Mouse (Mus musculus): ENCODE data around the gene Mfrp. TPM values are rescaled to one million over a fixed set of nuclear protein-coding genes. Genes with fewer than 3 reads are reported as not detected.

Gene Mfrp
- polyA plus RNA-seq, 1 experiment from 2014 or later = not detected

DNA sequence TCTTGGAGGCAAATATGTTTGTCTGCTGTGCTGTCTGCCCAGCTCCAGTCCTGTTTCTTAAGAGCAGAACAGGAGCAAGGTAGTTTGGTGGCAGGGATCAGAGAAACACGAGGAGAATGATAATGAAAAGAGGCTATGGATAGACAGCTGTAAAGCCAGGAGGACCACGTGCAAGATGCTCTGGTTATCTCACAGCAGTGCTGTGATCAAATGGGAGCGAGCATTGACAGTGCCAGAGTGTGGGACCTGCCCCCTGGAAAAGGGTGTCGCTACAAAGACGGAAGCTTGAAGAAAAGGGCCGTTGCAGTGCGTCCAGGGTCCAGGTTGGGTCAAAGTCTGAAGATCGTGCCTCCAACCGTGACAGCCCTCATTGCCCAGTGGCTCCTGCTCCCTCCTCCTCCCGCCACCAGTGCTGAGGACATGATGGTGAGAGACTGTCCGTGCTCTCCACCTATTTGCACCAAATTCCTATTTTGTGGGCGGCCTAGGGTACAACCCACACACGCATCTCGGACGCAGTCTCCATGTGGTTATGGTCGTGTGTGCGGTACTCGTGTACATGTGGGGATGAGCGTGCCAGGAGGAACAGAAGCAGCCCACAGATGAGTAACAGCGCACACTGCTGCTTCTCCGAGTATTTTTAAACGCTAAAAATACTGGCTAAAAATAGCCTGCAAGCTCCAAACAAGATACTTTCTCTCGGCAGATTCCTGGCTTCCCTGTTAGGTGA is 18.0 kb upstream of the Mfrp start:
- H3K27me3 ChIP-seq (replicated peaks; ENCODE audit: control insufficient read depth, insufficient read depth, low read length) = 0 out of 2 replicates have a peak, but pooled peaks cover 8% of the 10 kb centered on the region
- 16% methylated on average over 23 of the region's 23 CpGs for WGBS
- H3K36me3 ChIP-seq (ENCODE audit: control insufficient read depth, insufficient read depth) = no peaks in the 10 kb centered on the region
- peak overlapping the region; percentile 64 for H3K4me3 ChIP-seq (replicated peaks; ENCODE audit: low read length)
- H3K27ac ChIP-seq (ENCODE audit: low read length) = peak overlapping the region; percentile 20; the same call in 1 of the 2 replicates
- H3K9me3 ChIP-seq (ENCODE audit: control insufficient read depth, low read length) = no peaks in the 10 kb centered on the region
- H3K4me2 ChIP-seq (ENCODE audit: low read length) = peak overlapping the region; percentile 100
- ATAC-seq = peak; percentile 43; the same call in 1 of the 2 replicates
- no peak overlapping the region for H3K9ac ChIP-seq (replicated peaks; ENCODE audit: low read depth, low read length)
- H3K4me1 ChIP-seq (replicated peaks; ENCODE audit: control insufficient read depth, insufficient read depth, low read length) = peaks cover 45% of the 10 kb centered on the region

DNA sequence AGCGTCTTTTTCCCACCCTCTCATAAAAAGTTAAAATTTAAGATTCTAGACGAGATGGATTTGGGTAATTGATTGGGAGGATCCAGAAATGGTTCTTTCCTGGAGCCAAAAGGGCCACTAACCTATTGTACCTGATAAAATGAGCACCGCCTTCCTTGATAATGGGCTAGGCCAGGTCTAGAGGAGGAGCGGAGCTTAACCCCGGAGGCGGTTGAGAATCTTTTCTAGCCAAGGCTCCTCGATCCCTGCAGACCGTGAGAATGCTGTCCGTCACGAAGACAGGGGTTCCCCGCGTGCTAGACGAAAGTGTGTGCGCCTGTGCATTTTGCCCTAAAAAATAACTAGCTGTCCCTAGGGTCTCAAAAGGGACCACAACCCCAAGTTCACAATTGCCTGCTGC is 17.3 kb upstream of the Mfrp start:
- Histone ChIP-seq H3K9me3 (ENCODE audit: control insufficient read depth, low read length) (no peaks in the 10 kb centered on the region), H3K9ac (replicated peaks; ENCODE audit: low read depth, low read length) (peak overlapping the region; percentile 66), H3K36me3 (ENCODE audit: control insufficient read depth, insufficient read depth) (no peaks in the 10 kb centered on the region), H3K4me3 (replicated peaks; ENCODE audit: low read length) (peak overlapping the region; percentile 64), H3K27ac (ENCODE audit: low read length) (no peak overlapping the region), H3K4me2 (ENCODE audit: low read length) (peak overlapping the region; percentile 100), H3K27me3 (replicated peaks; ENCODE audit: control insufficient read depth, insufficient read depth, low read length) (0 out of 2 replicates have a peak, but pooled peaks cover 8% of the 10 kb centered on the region), H3K4me1 (replicated peaks; ENCODE audit: control insufficient read depth, insufficient read depth, low read length) (peaks cover 40% of the 10 kb centered on the region)
- no peak for ATAC-seq
- WGBS = 3% methylated on average over 14 of the region's 14 CpGs

DNA sequence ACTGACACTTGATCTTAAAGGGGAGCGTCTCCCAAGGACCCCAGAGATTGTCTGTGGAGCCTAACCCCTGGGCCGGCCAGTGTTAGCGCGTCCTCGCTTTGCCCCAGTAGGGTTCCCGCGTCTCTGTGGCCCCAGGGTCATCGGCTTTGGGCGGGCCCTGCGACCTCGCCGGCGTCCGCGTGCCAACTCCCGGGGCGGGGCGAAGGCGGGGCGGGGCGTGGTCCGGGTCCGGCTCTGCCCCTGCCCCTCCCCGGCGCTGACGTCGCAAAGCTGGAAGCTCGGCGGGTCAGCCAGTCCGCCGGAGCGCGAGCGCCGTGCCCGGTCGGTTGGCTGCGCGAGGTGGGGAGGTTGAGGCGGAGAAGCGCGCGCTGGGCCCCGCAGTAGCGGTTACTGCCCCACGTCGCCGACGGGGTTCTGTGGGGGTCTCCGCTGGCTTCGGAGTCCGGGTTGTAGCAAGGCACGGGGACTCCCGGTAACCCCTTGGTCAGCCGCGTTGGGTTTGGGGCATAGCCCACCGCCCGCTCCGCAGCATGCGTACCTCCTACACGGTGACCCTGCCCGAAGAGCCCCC is 16.8 kb upstream of the Mfrp start:
- H3K4me1 ChIP-seq (replicated peaks; ENCODE audit: control insufficient read depth, insufficient read depth, low read length) = peaks cover 40% of the 10 kb centered on the region
- 0% methylated on average over 62 of the region's 62 CpGs for WGBS
- no peaks in the 10 kb centered on the region for H3K36me3 ChIP-seq (ENCODE audit: control insufficient read depth, insufficient read depth)
- H3K4me2 ChIP-seq (ENCODE audit: low read length) = peak overlapping the region; percentile 100
- no peaks in the 10 kb centered on the region for H3K9me3 ChIP-seq (ENCODE audit: control insufficient read depth, low read length)
- peak; percentile 57 for ATAC-seq
- H3K27me3 ChIP-seq (replicated peaks; ENCODE audit: control insufficient read depth, insufficient read depth, low read length) = 0 out of 2 replicates have a peak, but pooled peaks cover 8% of the 10 kb centered on the region
- H3K9ac ChIP-seq (replicated peaks; ENCODE audit: low read depth, low read length) = peak overlapping the region; percentile 66
- peak overlapping the region; percentile 64 for H3K4me3 ChIP-seq (replicated peaks; ENCODE audit: low read length)
- H3K27ac ChIP-seq (ENCODE audit: low read length) = no peak overlapping the region

DNA sequence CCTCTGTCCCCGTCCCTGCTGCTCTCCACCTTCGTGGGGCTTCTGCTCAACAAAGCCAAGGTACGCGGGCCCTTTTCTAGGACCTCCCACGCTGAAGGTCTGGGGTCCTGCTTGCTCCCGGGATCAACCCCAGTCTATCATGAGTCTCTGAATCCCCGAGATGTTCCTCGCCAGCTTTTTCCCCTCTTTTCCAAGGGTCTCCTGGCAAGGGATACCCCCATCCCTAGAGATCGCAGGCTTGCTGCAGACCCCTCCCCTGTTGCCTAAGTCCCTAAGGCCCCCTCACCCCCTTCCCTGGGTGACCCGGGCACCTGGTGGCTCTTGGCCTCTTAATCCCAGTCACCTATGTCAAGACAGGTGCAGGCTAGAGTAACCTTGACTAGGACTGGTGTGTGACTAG is 16.3 kb upstream of the Mfrp start:
- no peak for ATAC-seq
- H3K36me3 ChIP-seq (ENCODE audit: control insufficient read depth, insufficient read depth) = no peaks in the 10 kb centered on the region
- peak overlapping the region; percentile 64 for H3K4me3 ChIP-seq (replicated peaks; ENCODE audit: low read length)
- H3K4me1 ChIP-seq (replicated peaks; ENCODE audit: control insufficient read depth, insufficient read depth, low read length) = peaks cover 40% of the 10 kb centered on the region
- H3K9ac ChIP-seq (replicated peaks; ENCODE audit: low read depth, low read length) = peak overlapping the region; percentile 66
- 0 out of 2 replicates have a peak, but pooled peaks cover 8% of the 10 kb centered on the region for H3K27me3 ChIP-seq (replicated peaks; ENCODE audit: control insufficient read depth, insufficient read depth, low read length)
- peak overlapping the region; percentile 100 for H3K4me2 ChIP-seq (ENCODE audit: low read length)
- WGBS = 4% methylated on average over 10 of the region's 10 CpGs
- H3K27ac ChIP-seq (ENCODE audit: low read length) = no peak overlapping the region
- H3K9me3 ChIP-seq (ENCODE audit: control insufficient read depth, low read length) = no peaks in the 10 kb centered on the region

DNA sequence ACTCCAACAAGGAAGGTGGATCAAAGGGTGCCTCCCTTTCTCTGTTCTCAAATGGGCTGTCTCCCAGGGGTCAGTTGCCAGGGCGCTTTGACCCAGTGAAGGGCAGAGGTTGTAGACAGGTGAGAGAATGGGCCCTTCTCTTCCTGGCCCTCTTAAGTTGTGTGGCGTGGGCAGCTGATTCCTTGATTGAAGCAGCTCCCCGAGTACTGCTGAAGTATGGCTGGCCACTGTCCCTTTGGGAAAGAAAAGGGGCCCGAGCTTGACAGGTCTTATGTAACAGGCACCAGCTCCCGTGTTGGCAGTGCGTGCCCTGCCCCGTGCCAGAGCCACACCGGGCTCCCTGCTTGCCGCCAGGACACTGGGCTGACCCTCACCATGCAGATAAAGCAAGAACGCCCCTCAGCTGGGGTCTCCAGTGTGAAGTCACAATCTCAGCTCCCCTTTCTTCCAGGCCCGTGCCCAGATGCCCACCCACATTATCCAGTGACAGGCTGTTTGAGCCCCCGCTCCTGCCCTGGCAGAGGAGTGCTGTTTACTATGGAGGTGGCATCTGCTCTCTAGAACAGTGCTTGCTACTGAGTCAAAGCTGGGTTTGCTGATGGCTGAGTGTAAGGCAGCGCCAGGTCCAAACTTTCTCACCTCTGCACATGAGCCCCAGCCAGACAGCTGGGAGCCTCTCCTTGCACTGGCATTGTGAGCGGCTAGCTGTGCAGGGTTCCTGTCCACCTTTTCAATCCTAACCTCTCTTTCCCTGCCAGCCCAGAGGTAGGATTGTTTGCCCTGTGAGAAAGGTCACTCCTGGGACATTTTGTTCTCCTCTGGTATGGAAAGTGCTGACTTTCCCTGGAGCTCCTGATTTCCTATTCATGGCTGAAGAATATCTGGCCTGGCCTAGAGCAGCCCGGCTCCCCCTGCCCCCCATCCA is 15.5 kb upstream of the Mfrp start:
- WGBS = 61% methylated on average over 15 of the region's 15 CpGs
- H3K36me3 ChIP-seq (ENCODE audit: control insufficient read depth, insufficient read depth) = no peaks in the 10 kb centered on the region
- no peaks in the 10 kb centered on the region for H3K9me3 ChIP-seq (ENCODE audit: control insufficient read depth, low read length)
- H3K4me2 ChIP-seq (ENCODE audit: low read length) = no peak overlapping the region
- peaks cover 40% of the 10 kb centered on the region for H3K4me1 ChIP-seq (replicated peaks; ENCODE audit: control insufficient read depth, insufficient read depth, low read length)
- H3K4me3 ChIP-seq (replicated peaks; ENCODE audit: low read length) = no peak overlapping the region
- H3K27ac ChIP-seq (ENCODE audit: low read length) = no peak overlapping the region
- peak; percentile 10; the same call in 1 of the 2 replicates for ATAC-seq
- H3K27me3 ChIP-seq (replicated peaks; ENCODE audit: control insufficient read depth, insufficient read depth, low read length) = 0 out of 2 replicates have a peak, but pooled peaks cover 8% of the 10 kb centered on the region
- no peak overlapping the region for H3K9ac ChIP-seq (replicated peaks; ENCODE audit: low read depth, low read length)

DNA sequence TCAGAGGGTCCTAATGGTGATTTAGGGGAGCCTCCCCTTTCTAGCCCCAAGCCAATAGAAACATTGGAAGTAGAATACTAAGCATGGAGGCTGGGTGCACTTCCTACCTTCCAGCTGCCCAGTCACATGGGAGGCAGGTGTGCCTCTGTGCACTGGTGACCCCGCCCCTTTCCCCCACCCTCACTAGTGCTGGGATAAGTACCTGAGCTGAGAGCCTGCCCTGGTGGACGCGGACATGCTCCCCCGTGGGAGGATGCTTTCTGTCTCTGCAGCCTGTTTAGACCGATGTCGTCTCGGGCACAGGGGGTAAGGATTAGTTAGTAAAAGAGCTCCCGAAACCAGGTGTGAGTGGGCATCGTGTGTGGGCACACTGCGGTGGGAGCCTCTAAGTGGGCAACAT is 14.6 kb upstream of the Mfrp start:
- Histone ChIP-seq H3K36me3 (ENCODE audit: control insufficient read depth, insufficient read depth) (no peaks in the 10 kb centered on the region), H3K9me3 (ENCODE audit: control insufficient read depth, low read length) (no peaks in the 10 kb centered on the region), H3K9ac (replicated peaks; ENCODE audit: low read depth, low read length) (no peak overlapping the region), H3K27ac (ENCODE audit: low read length) (no peak overlapping the region), H3K4me2 (ENCODE audit: low read length) (no peak overlapping the region), H3K27me3 (replicated peaks; ENCODE audit: control insufficient read depth, insufficient read depth, low read length) (0 out of 2 replicates have a peak, but pooled peaks cover 8% of the 10 kb centered on the region), H3K4me1 (replicated peaks; ENCODE audit: control insufficient read depth, insufficient read depth, low read length) (peaks cover 36% of the 10 kb centered on the region), H3K4me3 (replicated peaks; ENCODE audit: low read length) (no peak overlapping the region)
- WGBS = 41% methylated on average over 10 of the region's 10 CpGs
- ATAC-seq = no peak

DNA sequence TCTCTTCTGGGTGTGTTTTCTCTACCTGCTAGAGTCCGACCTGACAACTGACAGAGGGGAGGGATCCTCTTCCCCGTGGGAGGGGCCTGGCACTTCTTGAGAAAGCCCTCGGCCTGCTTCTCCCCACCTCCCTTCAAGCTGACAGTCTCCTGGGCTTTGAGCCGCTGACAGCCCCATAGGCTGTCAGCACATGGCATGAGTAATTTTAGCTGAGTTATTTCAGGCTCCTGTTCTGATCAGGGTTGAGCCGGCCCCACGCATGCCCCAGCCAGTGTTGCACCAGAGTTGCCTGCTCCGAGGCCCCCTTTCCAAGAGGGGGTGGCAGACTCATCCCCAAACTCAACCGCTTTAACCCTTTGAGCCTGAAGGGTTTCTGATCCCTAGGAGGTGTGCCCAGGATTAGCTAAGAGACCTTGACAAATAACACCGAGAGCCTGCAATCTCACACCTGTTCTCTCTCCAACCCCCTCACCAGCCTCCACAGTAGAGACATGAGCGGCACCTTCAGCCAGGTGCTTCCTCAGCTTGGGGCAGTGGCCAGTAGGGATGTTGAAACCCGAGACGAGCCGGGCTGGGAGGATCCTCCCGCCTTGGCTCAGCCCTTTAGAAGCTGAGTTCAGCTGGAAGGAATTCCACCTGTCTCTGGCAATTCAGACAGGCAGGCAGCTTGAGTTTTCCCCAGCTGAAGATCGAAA is 13.6 kb upstream of the Mfrp start:
- no peak for ATAC-seq
- H3K4me1 ChIP-seq (replicated peaks; ENCODE audit: control insufficient read depth, insufficient read depth, low read length) = peaks cover 36% of the 10 kb centered on the region
- no peaks in the 10 kb centered on the region for H3K36me3 ChIP-seq (ENCODE audit: control insufficient read depth, insufficient read depth)
- 0 out of 2 replicates have a peak, but pooled peaks cover 8% of the 10 kb centered on the region for H3K27me3 ChIP-seq (replicated peaks; ENCODE audit: control insufficient read depth, insufficient read depth, low read length)
- no peak overlapping the region for H3K4me2 ChIP-seq (ENCODE audit: low read length)
- H3K4me3 ChIP-seq (replicated peaks; ENCODE audit: low read length) = no peak overlapping the region
- WGBS = 12% methylated on average over 15 of the region's 15 CpGs
- no peak overlapping the region for H3K27ac ChIP-seq (ENCODE audit: low read length)
- no peak overlapping the region for H3K9ac ChIP-seq (replicated peaks; ENCODE audit: low read depth, low read length)
- no peaks in the 10 kb centered on the region for H3K9me3 ChIP-seq (ENCODE audit: control insufficient read depth, low read length)

DNA sequence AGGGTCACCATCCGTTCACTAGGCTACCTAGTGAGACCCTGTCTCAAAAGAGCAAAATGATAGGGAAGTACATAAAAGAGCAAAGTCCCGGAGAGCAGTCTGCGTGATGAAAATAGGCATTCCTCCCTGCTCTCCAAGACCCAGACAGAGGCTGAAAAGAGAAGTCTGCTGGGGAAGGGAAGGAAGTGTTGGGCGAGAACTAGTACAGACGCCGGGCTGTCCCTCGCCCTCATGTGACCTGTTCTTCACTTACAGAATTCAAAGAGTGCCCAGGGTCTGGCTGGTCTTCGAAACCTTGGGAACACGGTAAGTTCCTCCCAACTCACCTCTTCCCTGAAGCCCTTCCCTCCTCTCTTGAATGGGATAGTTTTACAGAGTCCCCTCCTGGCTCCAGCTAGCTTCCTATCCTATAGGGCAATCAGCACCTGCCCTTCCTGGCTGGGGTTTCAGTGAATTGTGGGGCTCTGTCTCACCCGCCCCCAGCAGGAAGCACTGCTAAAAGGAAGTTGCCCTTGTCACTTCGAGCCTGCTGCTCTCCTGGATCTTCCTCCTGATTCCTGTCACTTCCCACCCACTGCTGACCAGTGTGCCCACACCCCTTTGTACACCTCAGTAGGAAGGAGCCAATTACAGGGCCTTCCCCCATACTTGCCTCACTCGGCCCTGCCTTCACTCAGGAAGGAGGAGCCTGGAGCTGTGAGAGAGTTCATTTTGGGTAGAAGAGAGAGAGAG is 12.5 kb upstream of the Mfrp start:
- H3K36me3 ChIP-seq (ENCODE audit: control insufficient read depth, insufficient read depth) = no peaks in the 10 kb centered on the region
- H3K27ac ChIP-seq (ENCODE audit: low read length) = no peak overlapping the region
- H3K9me3 ChIP-seq (ENCODE audit: control insufficient read depth, low read length) = no peaks in the 10 kb centered on the region
- H3K9ac ChIP-seq (replicated peaks; ENCODE audit: low read depth, low read length) = no peak overlapping the region
- no peak overlapping the region for H3K4me2 ChIP-seq (ENCODE audit: low read length)
- H3K4me1 ChIP-seq (replicated peaks; ENCODE audit: control insufficient read depth, insufficient read depth, low read length) = peaks cover 31% of the 10 kb centered on the region
- H3K27me3 ChIP-seq (replicated peaks; ENCODE audit: control insufficient read depth, insufficient read depth, low read length) = 0 out of 2 replicates have a peak, but pooled peaks cover 4% of the 10 kb centered on the region
- WGBS = 65% methylated on average over 12 of the region's 12 CpGs
- ATAC-seq = no peak
- H3K4me3 ChIP-seq (replicated peaks; ENCODE audit: low read length) = no peak overlapping the region
